Mouse (Mus musculus) olfactory bulb, adult 2 months (tissue): ENCODE results near the gene Setd1b.

Source experiments
- CTCF ChIP-seq: fragments of 200-500 bp; IDR thresholded peaks from 2 replicates; pipeline ENCODE4 v1.5.1; 2012; ENCODE audit warnings: low read depth, mild to moderate bottlenecking, low read length, moderate library complexity; ENCODE audit not compliant: insufficient read depth
- POLR2A ChIP-seq: fragments of 200-500 bp; IDR thresholded peaks from 2 replicates; pipeline ENCODE4 v1.6.1; 2012; ENCODE audit warnings: mild to moderate bottlenecking, low read depth, low read length, moderate library complexity; ENCODE audit not compliant: insufficient read depth

DNA sequence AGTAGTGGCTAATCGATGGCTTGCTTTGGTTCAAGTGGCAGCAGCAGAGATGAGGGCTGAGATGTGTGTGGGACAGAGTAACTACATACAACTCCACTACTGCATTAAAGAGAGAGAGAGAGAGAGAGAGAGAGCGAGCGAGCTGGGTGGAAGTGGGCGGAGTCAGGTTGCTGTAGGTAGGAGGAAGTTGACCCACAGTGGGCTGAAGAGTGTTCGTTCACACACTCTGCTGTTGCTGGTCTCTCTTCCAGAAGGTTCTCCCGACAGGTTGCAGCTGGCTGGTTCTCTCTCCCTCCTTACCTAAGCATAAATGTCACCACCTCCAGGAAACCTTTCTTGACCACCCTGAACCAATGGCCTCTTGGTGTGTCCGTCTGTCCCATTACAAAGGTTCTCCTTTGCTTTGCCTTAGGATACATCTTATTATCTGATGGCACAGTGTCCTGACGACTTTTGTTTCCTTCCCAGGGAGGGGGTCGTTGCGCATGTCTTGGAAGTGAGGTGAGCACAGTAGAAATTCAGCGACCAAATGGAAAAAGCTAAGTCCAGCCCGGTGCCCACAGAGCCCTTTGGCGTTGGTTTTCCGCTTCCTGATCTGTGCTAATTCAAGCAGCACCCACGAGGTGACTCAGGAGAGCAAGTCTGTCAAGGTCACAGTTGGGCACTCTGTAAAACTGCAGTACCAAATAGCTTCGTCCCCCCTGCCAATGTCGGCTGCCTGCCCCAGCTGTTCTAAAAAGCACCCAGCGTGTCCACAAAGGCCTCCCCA lies 16.2 kb upstream of the Setd1b start:
- TF ChIP-seq CTCF (no peak), POLR2A (no peak)
